Mouse (Mus musculus) heart, embryonic 12.5 days (tissue): ENCODE data around the gene Izumo4. TPM values are rescaled to one million over a fixed set of nuclear protein-coding genes. Genes with fewer than 3 reads are reported as not detected.

Experiments used
- ATAC-seq: fragments of 200-750 bp; cut with Nextera tagmentation; 2 replicates; pipeline ENCODE4 v1.8.0; 2017; ENCODE audit warnings: moderate TSS enrichment, moderate library complexity; ENCODE audit not compliant: insufficient number of reproducible peaks, low FRiP score
- H3K27ac ChIP-seq: fragments of 300-500 bp; sonication (generic); 2 replicates; pipeline ENCODE4 v1.5.1; 2016; ENCODE audit warnings: mild to moderate bottlenecking, moderate library complexity; ENCODE audit not compliant: poor library complexity, severe bottlenecking
- H3K27me3 ChIP-seq: fragments of 300-500 bp; sonication (generic); replicated peaks from 2 replicates; pipeline ENCODE4 v1.6.1; 2016; ENCODE audit warnings: mild to moderate bottlenecking, moderate library complexity
- H3K36me3 ChIP-seq: fragments of 300-500 bp; sonication (generic); 2 replicates; pipeline ENCODE4 v1.6.1; 2016; ENCODE audit warnings: mild to moderate bottlenecking, moderate library complexity
- H3K4me1 ChIP-seq: fragments of 300-500 bp; sonication (generic); replicated peaks from 2 replicates; pipeline ENCODE4 v1.6.1; 2016; ENCODE audit warnings: mild to moderate bottlenecking
- H3K4me2 ChIP-seq: fragments of 300-500 bp; sonication (generic); 2 replicates; pipeline ENCODE4 v1.6.1; 2016; ENCODE audit warnings: mild to moderate bottlenecking, moderate library complexity
- H3K4me3 ChIP-seq: fragments of 300-500 bp; sonication (generic); 2 replicates; pipeline ENCODE4 v1.5.1; 2016; ENCODE audit warnings: mild to moderate bottlenecking
- H3K9ac ChIP-seq: fragments of 300-500 bp; sonication (generic); 2 replicates; pipeline ENCODE4 v1.6.1; 2016; ENCODE audit warnings: mild to moderate bottlenecking, moderate library complexity
- H3K9me3 ChIP-seq: fragments of 300-500 bp; sonication (generic); replicated peaks from 2 replicates; pipeline ENCODE4 v1.6.1; 2016; ENCODE audit warnings: mild to moderate bottlenecking, moderate library complexity
- WGBS: fragments of 180-500 bp; shearing (Covaris S2); methylation state at CpG from one replicate; pipeline ENCODE4 v1.1.7; 2016; 5-methylcytosine and 5-hydroxymethylcytosine counted together
- polyA plus RNA-seq: library from polyadenylated mRNA; unstranded; fragments of >200 nt; fragmentation: Nextera tagmentation; extraction: Ambion mirVana; gene quantifications from 2 replicates; pipeline ENCODE4 v1.2.1, GENCODE M21; 2016

Izumo4 gene
- polyA plus RNA-seq, 1 experiment from 2014 or later: 18.4 TPM

GRCm38 (mm10) chr10:80692249-80693165 is 9.5 kb upstream of the Izumo4 start:
- Histone ChIP-seq H3K27me3 (no peaks in the 10 kb centered on the region), H3K9me3 (no peaks in the 10 kb centered on the region), H3K9ac (peak overlapping the region; percentile 11; the same call in 1 of the 2 replicates), H3K4me1 (peaks cover 36% of the 10 kb centered on the region), H3K4me3 (no peak overlapping the region), H3K36me3 (peaks cover 42% of the 10 kb centered on the region), H3K4me2 (no peak overlapping the region), H3K27ac (no peak overlapping the region)
- ATAC-seq: no peak
- 80% methylated on average over 14 of the region's 14 CpGs for WGBS

DNA sequence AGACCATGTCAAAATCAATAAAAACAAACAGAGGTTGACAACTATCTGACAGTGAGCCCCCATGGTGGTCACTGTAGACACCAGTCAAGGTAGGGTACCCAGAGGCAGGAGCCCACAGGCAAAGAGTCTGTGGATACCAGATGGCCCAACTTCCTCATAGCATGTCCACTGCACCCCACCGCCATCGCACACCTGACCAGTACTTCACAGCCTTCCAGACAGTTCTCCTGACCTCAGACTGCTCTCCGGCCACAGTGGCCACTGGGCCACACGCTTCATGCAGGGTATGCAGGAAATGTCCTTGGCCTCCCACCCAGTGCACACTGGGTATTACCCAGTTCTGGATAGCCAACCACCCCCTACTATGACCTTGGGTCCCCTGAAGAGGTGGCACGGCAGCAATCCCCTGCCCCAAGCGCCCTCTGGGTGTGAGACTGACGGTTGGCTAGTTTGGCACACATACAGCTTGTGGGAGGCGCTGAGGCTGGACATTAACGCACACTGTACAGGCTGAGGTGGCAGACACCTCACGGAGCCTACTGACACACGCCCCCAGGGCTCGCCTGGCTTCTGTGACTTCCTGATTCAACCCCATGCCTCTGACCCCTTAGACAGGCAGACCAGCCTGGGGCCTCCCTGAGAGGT is 8.5 kb upstream of the Izumo4 start:
- Histone ChIP-seq H3K4me2 (no peak overlapping the region), H3K4me1 (peaks cover 46% of the 10 kb centered on the region), H3K27ac (no peak overlapping the region), H3K27me3 (no peaks in the 10 kb centered on the region), H3K9ac (no peak overlapping the region), H3K36me3 (peaks cover 39% of the 10 kb centered on the region), H3K4me3 (no peak overlapping the region), H3K9me3 (no peaks in the 10 kb centered on the region)
- no peak for ATAC-seq
- WGBS: 87% methylated on average over 12 of the region's 12 CpGs

- Histone ChIP-seq H3K27ac (no peak overlapping the region), H3K9me3 (no peaks in the 10 kb centered on the region), H3K4me2 (no peak overlapping the region), H3K4me3 (no peak overlapping the region), H3K27me3 (no peaks in the 10 kb centered on the region), H3K9ac (no peak overlapping the region), H3K4me1 (peaks cover 50% of the 10 kb centered on the region), H3K36me3 (peaks cover 42% of the 10 kb centered on the region)
- 90% methylated on average over 13 of the region's 13 CpGs for WGBS
- ATAC-seq: no peak
These were observed 7.6 kb upstream of the Izumo4 start for GRCm38 (mm10) chr10:80694159-80694938.

DNA sequence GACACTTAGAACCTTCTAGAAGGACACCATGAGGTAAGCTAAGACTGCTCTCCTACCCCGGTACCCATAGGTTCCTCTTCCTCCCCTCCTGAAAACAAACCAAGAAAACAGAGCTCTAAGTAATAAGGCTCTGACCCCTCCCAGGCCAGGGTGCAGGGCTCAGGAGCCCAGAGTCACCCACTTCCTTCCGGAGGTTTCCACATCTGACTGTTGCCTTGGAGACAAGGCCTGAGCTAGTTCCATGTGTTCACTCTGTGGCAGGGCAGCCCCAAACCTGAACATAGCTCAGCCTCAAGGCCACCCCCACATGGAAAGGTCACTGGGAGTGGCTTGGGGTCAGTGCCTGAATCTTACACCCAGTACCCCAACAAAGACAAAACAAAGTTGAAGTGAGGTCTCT is 6.8 kb upstream of the Izumo4 start:
- ATAC-seq: no peak
- Histone ChIP-seq H3K4me3 (no peak overlapping the region), H3K36me3 (peaks cover 34% of the 10 kb centered on the region), H3K4me1 (peaks cover 55% of the 10 kb centered on the region), H3K9me3 (no peaks in the 10 kb centered on the region), H3K4me2 (no peak overlapping the region; the same call in 1 of the 2 replicates), H3K9ac (no peak overlapping the region), H3K27ac (peak overlapping the region; percentile 13; the same call in 1 of the 2 replicates), H3K27me3 (no peaks in the 10 kb centered on the region)
- WGBS: 77% methylated on average over 2 of the region's 2 CpGs

DNA sequence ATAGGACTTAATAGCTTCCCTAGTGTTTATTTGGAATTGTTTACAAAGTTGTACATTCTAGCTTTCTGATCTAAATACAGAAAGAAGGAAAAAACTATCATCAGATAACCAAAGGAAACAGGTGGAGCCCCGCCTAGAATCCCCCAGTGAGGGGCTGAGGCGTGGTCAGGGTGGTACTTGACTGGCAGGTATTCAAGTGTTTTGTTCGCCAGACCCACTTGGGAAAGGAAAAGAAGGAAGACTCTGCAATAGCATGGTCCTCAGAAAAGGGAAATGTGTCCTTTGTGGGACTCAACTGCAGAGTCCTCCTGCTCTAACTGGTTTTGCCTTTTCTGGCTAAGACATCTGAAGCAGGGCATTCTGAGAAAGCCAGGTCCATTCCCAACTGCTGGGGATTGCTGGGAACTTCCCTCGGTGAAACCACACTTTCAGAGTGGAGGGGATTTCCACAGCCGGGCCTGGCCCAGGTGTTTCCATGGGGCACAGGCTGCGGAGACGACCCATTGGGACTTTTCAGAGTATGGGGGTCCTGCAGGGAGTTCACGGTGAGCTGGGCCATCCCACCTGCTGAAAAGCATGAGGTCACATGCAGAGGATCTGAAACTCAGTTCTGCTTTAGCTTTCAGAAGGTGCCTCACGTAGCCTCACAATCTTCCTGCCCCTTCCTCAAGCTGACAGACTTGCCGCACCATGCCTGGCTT is 6.0 kb upstream of the Izumo4 start:
- Histone ChIP-seq H3K27ac (no peak overlapping the region), H3K4me3 (no peak overlapping the region), H3K9ac (no peak overlapping the region), H3K27me3 (no peaks in the 10 kb centered on the region), H3K4me1 (peaks cover 63% of the 10 kb centered on the region), H3K9me3 (no peaks in the 10 kb centered on the region), H3K36me3 (peaks cover 26% of the 10 kb centered on the region), H3K4me2 (no peak overlapping the region)
- no peak for ATAC-seq
- 72% methylated on average over 10 of the region's 10 CpGs for WGBS

DNA sequence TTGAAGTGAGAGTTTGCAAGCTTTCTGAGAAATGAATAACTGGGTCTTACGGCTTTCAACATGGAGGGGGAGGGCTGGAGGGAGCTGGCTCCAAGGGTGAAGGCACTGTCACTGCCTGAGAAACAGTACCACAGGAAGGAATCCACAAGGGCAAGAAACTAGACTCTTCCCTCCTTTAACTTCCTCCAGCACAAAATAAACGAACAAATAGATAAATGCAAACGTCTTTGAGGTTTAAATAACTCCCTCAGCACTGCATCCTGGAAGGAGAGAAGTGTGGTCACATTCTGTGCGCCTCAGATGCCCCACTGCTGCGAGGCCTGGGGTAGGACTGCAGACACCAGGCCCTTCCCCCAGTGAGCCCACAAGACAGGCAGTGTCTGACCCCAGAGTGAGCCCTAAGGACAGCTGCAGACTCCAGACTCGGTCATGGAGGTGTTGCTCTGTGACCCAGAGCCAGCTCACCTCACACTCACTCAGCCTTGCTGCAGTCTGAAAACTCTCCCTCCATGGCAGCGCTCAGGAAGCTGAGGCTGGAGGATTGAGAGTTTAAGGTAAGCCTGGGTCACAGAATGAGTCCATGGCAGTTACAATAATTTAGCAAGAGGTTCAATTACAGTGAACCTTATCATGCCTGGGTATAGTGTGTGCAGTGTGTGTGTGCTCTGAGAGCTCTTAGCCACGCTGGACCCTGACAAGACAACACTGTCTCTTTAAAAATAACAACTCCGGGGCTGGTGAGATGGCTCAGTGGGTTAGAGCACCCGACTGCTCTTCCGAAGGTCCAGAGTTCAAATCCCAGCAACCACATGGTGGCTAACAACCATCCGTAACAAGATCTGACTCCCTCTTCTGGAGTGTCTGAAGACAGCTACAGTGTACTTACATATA is 5.2 kb upstream of the Izumo4 start:
- Histone ChIP-seq H3K27ac (peak overlapping the region; percentile 31), H3K36me3 (peaks cover 18% of the 10 kb centered on the region), H3K9ac (0 out of 2 replicates have a peak overlapping the region, but pooled peaks have one; percentile 23), H3K27me3 (no peaks in the 10 kb centered on the region), H3K9me3 (no peaks in the 10 kb centered on the region), H3K4me3 (no peak overlapping the region), H3K4me2 (no peak overlapping the region), H3K4me1 (peaks cover 65% of the 10 kb centered on the region)
- ATAC-seq: no peak
- WGBS: 65% methylated on average over 12 of the region's 12 CpGs

DNA sequence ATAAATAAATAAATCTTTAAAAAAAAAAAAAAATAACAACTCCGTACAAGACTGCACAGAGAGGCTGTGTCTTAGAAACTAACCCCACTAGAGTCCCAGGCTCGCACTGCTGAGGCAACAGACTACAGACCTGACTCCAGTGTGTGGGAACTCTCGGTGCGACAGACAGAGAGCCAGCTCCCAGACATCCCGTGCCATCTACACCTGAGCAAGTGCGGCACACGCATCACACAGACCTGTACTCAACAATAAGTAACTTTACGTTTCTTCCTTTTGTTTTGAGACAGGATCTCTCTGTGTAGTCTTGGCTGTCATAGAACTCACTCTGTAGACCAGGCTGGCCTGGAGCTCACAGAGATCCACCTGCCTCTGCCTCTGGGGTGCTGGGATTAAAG is 4.6 kb upstream of the Izumo4 start:
- no peak overlapping the region for H3K4me3 ChIP-seq
- no peak overlapping the region for H3K4me2 ChIP-seq
- no peaks in the 10 kb centered on the region for H3K27me3 ChIP-seq
- no peak for ATAC-seq
- H3K36me3 ChIP-seq: peaks cover 17% of the 10 kb centered on the region
- H3K4me1 ChIP-seq: peaks cover 65% of the 10 kb centered on the region
- no peaks in the 10 kb centered on the region for H3K9me3 ChIP-seq
- WGBS: 89% methylated on average over 8 of the region's 8 CpGs
- no peak overlapping the region for H3K9ac ChIP-seq
- no peak overlapping the region for H3K27ac ChIP-seq

- Histone ChIP-seq H3K27me3 (no peaks in the 10 kb centered on the region), H3K4me2 (peak overlapping the region; percentile 31; the same call in 1 of the 2 replicates), H3K27ac (no peak overlapping the region), H3K9me3 (no peaks in the 10 kb centered on the region), H3K9ac (no peak overlapping the region), H3K36me3 (peaks cover 17% of the 10 kb centered on the region), H3K4me3 (no peak overlapping the region), H3K4me1 (peaks cover 62% of the 10 kb centered on the region)
- 61% methylated on average over 9 of the region's 9 CpGs for WGBS
- ATAC-seq: peak; percentile 16
These were observed 4.2 kb upstream of the Izumo4 start for GRCm38 (mm10) chr10:80697812-80698211.

DNA sequence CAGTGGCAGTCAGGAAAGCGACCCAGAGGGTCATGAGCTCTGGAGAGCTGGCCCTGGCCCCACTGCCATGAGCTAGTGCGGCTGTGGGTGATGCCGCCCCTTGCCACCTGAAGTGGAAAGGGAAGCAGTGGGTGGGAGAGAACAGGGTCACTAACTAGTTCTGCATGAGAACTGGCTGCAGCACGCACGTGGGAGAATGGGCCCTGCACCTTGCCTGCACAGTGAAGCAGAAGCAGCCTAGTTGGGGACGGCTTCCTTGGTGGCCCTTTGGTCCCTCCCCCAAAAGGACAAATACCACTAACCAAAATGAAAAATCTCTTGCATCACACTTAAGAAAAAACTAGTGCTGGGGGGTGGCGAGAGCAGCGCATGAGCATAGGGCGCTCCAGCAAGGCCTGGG is 3.4 kb upstream of the Izumo4 start:
- H3K9me3 ChIP-seq: no peaks in the 10 kb centered on the region

DNA sequence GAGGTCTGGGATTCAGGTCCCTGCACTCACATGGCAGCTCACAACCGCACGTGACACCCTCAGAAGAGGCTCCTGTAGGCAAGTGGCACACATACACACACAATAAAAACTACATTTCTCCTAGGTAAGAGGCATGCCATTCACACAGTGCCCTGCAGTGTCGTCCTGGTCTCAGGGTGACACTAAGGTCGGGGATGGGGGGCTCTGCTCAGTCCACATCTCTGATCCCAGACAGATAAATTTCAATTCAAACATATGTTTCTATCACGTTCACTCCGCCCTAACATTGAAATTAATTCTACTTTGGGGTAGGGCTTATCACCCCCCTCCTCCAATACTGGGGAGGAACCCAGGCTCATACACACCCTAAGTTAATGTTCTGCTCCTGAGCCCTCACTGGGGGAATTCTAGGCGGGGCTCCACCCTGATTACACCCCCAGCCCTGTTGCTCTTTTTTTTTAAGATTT is 1.9 kb upstream of the Izumo4 start:
- ATAC-seq: no peak
- no peak overlapping the region for H3K4me3 ChIP-seq
- no peaks in the 10 kb centered on the region for H3K9me3 ChIP-seq
- 87% methylated on average over 7 of the region's 7 CpGs for WGBS
- H3K27ac ChIP-seq: no peak overlapping the region
- peak overlapping the region; percentile 92 for H3K4me2 ChIP-seq
- H3K27me3 ChIP-seq: no peaks in the 10 kb centered on the region
- H3K36me3 ChIP-seq: peaks cover 6% of the 10 kb centered on the region
- H3K4me1 ChIP-seq: peaks cover 72% of the 10 kb centered on the region
- no peak overlapping the region for H3K9ac ChIP-seq

More for the DNA sequence above, 3.4 kb upstream of the Izumo4 start:
- Histone ChIP-seq H3K36me3 (peaks cover 15% of the 10 kb centered on the region), H3K4me1 (peaks cover 67% of the 10 kb centered on the region), H3K27me3 (no peaks in the 10 kb centered on the region), H3K4me2 (0 out of 2 replicates have a peak overlapping the region, but pooled peaks have one; percentile 31), H3K27ac (no peak overlapping the region), H3K9ac (0 out of 2 replicates have a peak overlapping the region, but pooled peaks have one; percentile 0), H3K4me3 (no peak overlapping the region)
- 88% methylated on average over 9 of the region's 9 CpGs for WGBS
- ATAC-seq: no peak
